Mouse (Mus musculus): ENCODE data around the gene Kdr.

Gene Kdr

DNA sequence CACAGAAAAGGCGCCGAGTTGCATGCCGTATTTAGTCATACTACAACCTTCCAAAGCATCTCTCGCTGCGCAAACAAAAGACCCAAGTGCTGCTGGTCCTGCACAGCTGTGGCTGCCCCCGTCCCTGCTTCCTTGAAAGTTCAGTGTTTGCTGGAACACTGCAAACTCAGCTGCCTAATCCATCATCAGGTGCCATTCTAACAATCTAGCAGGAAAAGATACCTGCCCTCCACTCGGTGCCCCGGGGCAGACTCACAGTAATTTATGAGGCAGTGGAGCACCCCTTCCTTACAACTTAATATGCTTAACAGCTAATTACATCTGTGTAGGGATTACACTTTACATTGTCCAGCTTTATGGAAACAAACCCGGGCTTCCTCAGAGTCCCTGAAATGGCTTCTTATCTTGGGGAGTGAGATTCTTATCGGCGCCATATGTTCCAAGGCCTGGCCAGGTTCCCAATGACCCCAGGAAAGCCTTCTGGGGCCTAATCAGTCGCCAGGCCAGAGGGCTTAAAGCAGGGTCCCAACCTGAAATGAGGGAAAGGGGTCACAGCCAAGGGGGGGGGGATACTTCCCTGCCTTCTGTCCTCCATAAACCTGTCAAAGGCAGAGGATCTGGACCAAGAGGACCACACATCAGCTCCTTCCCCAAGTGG, 56.4 kb downstream of the Kdr start:
- intact Hi-C loops (cut with DNase I) = no loop called here

DNA sequence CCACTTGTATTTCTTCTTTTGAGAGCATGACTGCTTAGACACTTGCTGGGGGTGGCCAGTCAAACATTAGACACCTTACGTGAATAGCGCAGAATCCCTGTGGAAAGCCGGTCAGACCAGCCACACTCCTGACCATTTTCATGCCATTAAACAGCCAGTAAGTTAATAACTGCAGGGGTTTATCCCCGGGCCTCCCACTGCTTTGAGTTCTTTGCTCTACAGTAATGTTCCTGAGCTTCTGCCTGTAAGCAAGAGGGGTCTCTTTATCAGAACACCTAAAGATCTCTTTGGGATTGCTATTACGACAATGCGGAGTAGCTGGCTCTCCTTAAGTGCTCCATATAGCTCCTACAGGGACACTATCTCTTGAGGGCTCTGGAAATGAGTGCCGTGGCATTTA, 58.7 kb downstream of the Kdr start:
- intact Hi-C loops (cut with DNase I) = no loop called here

DNA sequence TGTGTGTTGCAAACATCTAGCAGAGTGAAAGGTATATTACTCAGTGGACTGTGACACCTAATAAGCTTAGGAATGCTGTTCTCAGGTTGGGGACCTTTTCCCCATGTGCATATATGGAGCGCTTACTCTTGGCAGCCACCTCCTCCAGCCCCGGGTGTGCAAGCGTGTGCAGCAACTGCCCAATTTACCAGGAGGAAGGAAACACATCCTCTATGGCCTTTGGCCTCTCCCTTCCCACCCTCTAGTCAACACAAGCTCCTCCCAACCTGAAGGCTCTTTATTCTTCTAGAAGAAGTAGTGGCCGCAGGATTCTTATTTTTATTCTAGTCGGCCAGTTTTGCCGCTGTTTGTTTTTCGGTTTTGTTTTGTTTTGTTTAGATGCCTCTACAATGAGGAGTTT, 60.1 kb downstream of the Kdr start:
- intact Hi-C loops (cut with DNase I) = no loop called here

DNA sequence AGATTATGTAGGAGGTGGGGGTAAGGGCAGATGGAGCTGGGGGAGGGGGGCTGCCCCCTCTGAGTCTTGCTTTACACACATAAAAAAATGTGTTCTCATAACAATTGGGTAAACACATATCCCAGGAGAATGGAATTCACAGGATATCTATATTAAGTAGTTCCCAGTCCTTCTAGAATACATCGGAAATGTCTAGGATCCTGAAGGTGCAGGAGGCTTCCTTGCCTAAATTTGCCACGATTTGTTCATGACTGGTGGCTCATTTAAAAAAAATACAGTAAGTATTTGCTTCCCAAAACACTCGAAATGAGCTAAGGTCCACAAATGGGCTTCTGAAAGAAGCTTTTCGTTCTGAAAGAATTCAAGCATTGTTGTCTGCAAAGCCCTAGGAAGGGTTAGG, 61.0 kb downstream of the Kdr start:
- intact Hi-C loops (cut with DNase I) = no loop called here

DNA sequence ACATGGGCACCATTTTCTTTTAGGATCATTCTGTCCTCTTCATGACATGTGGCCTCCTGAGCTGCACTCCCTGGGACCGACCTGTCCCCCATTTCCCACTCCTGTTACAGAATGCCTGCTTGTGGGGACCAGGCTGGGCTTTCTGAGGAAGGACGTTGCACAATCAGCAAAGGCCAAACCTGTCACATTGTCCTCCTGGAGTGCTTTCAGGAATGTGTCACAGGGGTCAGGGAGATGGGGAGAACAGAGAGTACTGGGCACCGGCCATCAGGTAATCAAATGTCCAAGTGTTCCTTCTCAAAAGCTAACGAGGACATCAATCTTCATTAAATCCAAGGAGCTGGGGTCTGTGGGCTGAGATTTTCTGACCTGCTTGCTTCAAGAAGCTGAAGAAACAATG, 72.2 kb downstream of the Kdr start:
- intact Hi-C loops (cut with DNase I) = no loop called here

DNA sequence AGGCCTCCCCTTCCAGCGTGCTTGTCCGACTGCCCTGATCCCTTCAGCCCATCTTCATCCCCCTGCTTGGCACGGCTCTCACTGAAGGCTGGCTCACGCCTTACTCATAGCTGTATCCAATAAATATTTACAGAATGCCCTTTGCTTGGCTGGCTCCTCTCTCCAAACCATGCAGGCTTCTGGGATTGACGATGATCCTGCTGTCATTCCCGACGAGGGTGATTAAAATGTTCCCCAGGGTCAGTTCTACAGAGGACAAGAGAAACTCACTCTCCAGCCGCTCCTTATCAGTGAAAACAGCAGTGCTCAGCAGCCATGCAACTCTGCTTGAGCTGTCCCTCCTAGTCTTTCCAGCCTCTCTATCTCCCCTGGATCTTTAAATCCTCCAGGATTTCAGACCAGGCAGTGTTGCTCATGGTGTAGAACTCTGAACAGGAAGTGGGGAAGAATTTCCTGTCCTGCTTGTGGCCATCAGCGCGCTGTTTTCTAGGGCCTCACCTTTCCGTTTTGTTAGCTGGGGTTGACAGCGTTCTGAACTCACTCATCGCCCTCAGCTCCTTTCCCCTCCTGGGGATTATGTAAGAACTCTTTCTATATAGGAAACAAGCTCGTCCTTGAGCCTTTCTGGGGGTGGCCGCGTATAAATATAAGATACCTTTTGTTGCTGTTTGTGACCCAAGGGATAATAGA, 77.9 kb downstream of the Kdr start:
- intact Hi-C loops (cut with DNase I) = no loop called here

DNA sequence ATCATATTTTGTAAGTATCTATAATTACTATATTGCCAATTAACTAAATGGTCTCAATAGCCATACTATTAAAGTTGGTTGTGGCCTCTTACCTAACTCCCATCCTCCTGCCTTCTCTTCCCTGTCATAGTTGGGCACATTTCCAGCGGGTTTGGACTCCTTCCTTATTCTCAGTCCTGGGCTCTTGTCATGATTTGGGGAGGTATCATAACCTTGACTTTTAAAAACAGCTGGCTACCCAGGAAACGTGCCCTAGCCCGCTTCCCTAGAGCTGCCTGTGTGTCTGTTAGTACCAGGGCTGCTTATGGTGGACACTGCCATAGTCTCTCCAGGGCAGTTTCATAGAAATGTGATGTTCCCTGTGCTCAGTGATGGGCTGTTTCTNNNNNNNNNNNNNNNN, 82.9 kb downstream of the Kdr start:
- intact Hi-C loops (cut with DNase I) = no loop called here

DNA sequence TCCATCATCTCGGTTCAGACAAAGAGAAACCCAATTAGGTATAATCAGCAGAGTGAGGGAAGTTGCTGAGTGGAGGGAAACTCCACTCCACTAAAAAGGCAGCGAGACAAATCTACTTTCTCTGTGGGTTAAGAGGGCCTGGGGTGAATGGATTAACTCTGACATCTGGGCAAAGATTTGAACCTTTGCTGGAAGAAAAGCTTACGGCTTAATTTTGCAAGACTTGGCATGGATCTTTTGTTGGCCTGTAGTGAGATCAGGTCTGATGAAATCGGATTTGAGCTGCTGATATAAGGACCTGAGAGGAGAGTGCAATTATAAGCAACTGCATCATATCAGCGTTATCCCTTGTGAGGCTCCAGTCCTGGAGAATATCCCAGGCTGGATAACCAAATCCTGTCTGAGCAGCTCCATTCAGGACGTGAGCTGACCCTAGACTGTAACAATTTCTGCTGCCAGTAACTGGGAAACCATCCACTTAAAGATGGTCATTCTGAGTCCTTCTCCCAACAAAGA, 85.2 kb downstream of the Kdr start:
- intact Hi-C loops (cut with DNase I) = no loop called here

Small RNAs within 50 kb of the gene (microRNA-seq; reads per million reads assigned to microRNA genes)
- 0 reads per million in 2 experiments for gene Gm25374

Data from adrenal gland (tissue).